Mouse (Mus musculus) liver, postnatal 0 days (tissue): ENCODE data around the gene Ripply2.

ENCODE experiments used
- CTCF ChIP-seq: sonication (generic); IDR thresholded peaks from 2 replicates; pipeline ENCODE4 v1.5.1; 2016; ENCODE audit warnings: antibody characterized with exemption, low read depth
- EP300 ChIP-seq: IDR thresholded peaks from 2 replicates; pipeline ENCODE4 v1.6.1; 2016; ENCODE audit warnings: antibody characterized with exemption, low read depth, mild to moderate bottlenecking

DNA sequence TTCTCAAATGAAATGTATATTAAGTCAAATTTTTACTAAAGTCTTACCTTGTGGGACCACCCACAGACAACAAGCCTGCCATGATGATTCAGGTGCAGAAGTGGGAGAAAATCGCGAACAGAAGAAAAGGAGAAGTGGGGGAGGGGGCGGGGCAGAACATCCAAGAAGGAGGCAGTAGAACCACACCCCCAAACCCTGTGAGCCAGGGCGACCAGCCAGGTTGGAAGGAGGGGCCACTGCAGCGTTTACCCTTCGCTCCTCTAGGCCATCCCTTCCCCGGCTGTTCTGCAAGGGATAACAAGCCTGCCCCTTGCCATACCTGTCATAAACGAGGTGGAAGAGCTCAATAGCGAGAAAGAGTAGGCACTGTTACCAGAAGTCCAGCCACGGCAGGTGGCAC is 33.8 kb upstream of the Ripply2 start:
- no peak for TF ChIP-seq EP300
- TF ChIP-seq CTCF, result no peak
